Mouse (Mus musculus): ENCODE results near the gene BC049715.

DNA sequence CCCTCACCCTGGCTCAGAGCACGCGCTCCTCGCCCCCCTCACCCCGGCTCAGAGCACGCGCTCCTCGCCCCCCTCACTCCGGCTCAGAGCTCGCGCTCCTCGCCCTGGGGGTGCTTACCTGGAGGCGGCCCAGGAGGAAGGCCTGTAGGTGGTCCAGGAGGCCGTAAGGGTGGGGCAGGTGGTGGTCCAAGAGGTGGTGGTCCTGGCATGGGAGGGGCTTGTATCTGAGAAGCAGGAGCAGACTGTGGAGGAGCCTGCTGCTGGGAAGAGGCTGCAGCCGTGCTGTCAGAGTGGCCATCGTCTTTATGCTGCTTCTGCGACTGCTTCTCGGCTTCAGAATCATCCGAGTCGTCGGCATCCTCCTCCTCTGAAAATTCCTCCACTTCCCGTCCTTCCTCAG is 10.6 kb upstream of the BC049715 start:
- TF ChIP-seq CTCF (IDR thresholded peaks at IDR 0.05; ENCODE audit: extremely low read depth, insufficient read depth, low read length): no peak
- TF ChIP-seq POLR2A (IDR thresholded peaks at IDR 0.05; ENCODE audit: extremely low read depth, insufficient read depth, low read length): no peak

All from cortical plate, adult 2 months (tissue).